Mouse (Mus musculus) lung, postnatal 0 days (tissue): Measurements from ENCODE around the gene Grid2ip. TPM values are rescaled to one million over a fixed set of nuclear protein-coding genes. Genes with fewer than 3 reads are reported as not detected.
A peak's percentile ranks its signal among the peaks of the same experiment; 100 is the strongest.
"Not testable (repeated sequence)": the region's sequence is repeated elsewhere in the genome, so short reads cannot be mapped to it uniquely, and the experiment has no call there.

Experiments
- ATAC-seq: fragments of 200-750 bp; cut with Nextera tagmentation; 2 replicates; pipeline ENCODE4 v1.8.0; 2017; ENCODE audit warnings: moderate library complexity
- DNase-seq: peaks from one replicate; pipeline ENCODE4 v3.0.0-alpha.2; 2016; ENCODE audit warnings: low spot score
- H3K27ac ChIP-seq: fragments of 300-500 bp; sonication (generic); 2 replicates; pipeline ENCODE4 v1.5.1; 2014; ENCODE audit warnings: antibody characterized with exemption, mild to moderate bottlenecking, low read length, mixed read lengths
- H3K27me3 ChIP-seq: fragments of 300-500 bp; sonication (generic); replicated peaks from 2 replicates; pipeline ENCODE4 v1.6.1; 2014; ENCODE audit warnings: low read length, mixed read lengths; ENCODE audit not compliant: insufficient read depth
- H3K36me3 ChIP-seq: fragments of 300-500 bp; sonication (generic); 2 replicates; pipeline ENCODE4 v1.6.1; 2014; ENCODE audit warnings: low read length, mixed read lengths; ENCODE audit not compliant: insufficient read depth
- H3K4me1 ChIP-seq: fragments of 300-500 bp; sonication (generic); 2 replicates; pipeline ENCODE4 v1.6.1; 2014; ENCODE audit warnings: antibody characterized with exemption, low read depth, low read length, mixed read lengths; ENCODE audit not compliant: insufficient read depth
- H3K4me2 ChIP-seq: fragments of 300-500 bp; sonication (generic); replicated peaks from 2 replicates; pipeline ENCODE4 v1.6.1; 2014; ENCODE audit warnings: low read depth, mild to moderate bottlenecking, low read length, moderate library complexity, mixed read lengths
- H3K4me3 ChIP-seq: fragments of 300-500 bp; sonication (generic); 2 replicates; pipeline ENCODE4 v1.5.1; 2014; ENCODE audit warnings: low read depth, low read length
- H3K9ac ChIP-seq: fragments of 300-500 bp; sonication (generic); replicated peaks from 2 replicates; pipeline ENCODE4 v1.6.1; 2014; ENCODE audit warnings: low read depth, mild to moderate bottlenecking
- H3K9me3 ChIP-seq: fragments of 300-500 bp; sonication (generic); 2 replicates; pipeline ENCODE4 v1.6.1; 2016; ENCODE audit warnings: low read length, mixed read lengths
- CTCF ChIP-seq: IDR thresholded peaks from 2 replicates; pipeline ENCODE4 v1.5.1; 2016; ENCODE audit warnings: antibody characterized with exemption, mild to moderate bottlenecking
- EP300 ChIP-seq: IDR thresholded peaks from 2 replicates; pipeline ENCODE4 v1.6.1; 2016; ENCODE audit warnings: antibody characterized with exemption, mild to moderate bottlenecking, control low read depth
- WGBS: fragments of 180-500 bp; shearing (Covaris S2); extraction: QIAGEN DNeasy Blood & Tissue Kit; methylation state at CpG from one replicate; pipeline ENCODE4 v1.1.7; 2014; 5-methylcytosine and 5-hydroxymethylcytosine counted together
- polyA plus RNA-seq: library from polyadenylated mRNA; unstranded; fragments of >200 nt; fragmentation: Nextera tagmentation; extraction: Ambion mirVana; gene quantifications from 2 replicates; pipeline ENCODE4 v1.2.1, GENCODE M21; 2015

Grid2ip gene
- polyA plus RNA-seq, 1 experiment from 2014 or later, result not detected

GRCm38 (mm10) chr5:143371146-143371510, 14.0 kb downstream of the Grid2ip start:
- DNase-seq (no peak), ATAC-seq (no peak)
- Histone ChIP-seq H3K4me1 (no peaks in the 10 kb centered on the region), H3K9me3 (no peaks in the 10 kb centered on the region), H3K27ac (no peak overlapping the region), H3K4me3 (no peak overlapping the region), H3K9ac (no peak overlapping the region), H3K36me3 (no peaks in the 10 kb centered on the region), H3K27me3 (peaks cover 32% of the 10 kb centered on the region), H3K4me2 (no peak overlapping the region)
- TF ChIP-seq EP300, result no peak
- no peak for TF ChIP-seq CTCF
- WGBS, result 64% methylated on average over 4 of the region's 4 CpGs

- ATAC-seq (no peak), DNase-seq (peak; percentile 18)
- H3K4me3 ChIP-seq, result peak overlapping the region; percentile 14; the same call in 1 of the 2 replicates
- TF ChIP-seq CTCF, result peak; percentile 60
- TF ChIP-seq EP300, result no peak
- peak overlapping the region; percentile 49 for H3K4me2 ChIP-seq
- WGBS, result under 1% methylated on average over 35 of the region's 35 CpGs
- no peak overlapping the region for H3K27ac ChIP-seq
- no peaks in the 10 kb centered on the region for H3K4me1 ChIP-seq
- no peaks in the 10 kb centered on the region for H3K9me3 ChIP-seq
- peaks cover 32% of the 10 kb centered on the region for H3K27me3 ChIP-seq
- H3K36me3 ChIP-seq, result no peaks in the 10 kb centered on the region
- H3K9ac ChIP-seq, result no peak overlapping the region
Observed at GRCm38 (mm10) chr5:143372818-143373217, 15.7 kb downstream of the Grid2ip start.

- Histone ChIP-seq H3K9ac (no peak overlapping the region), H3K9me3 (no peaks in the 10 kb centered on the region), H3K27ac (no peak overlapping the region), H3K36me3 (no peaks in the 10 kb centered on the region), H3K4me1 (no peaks in the 10 kb centered on the region), H3K4me3 (peak overlapping the region; percentile 12; the same call in 1 of the 2 replicates), H3K4me2 (peak overlapping the region; percentile 46), H3K27me3 (peaks cover 23% of the 10 kb centered on the region)
- DNase-seq (peak; percentile 50), ATAC-seq (peak; percentile 64)
- 6% methylated on average over 21 of the region's 21 CpGs for WGBS
- TF ChIP-seq CTCF, result peak; percentile 81
- TF ChIP-seq EP300, result no peak
Observed at GRCm38 (mm10) chr5:143375242-143375641, 18.1 kb downstream of the Grid2ip start.

GRCm38 (mm10) chr5:143376156-143376555, 19.0 kb downstream of the Grid2ip start:
- no peak overlapping the region for H3K27ac ChIP-seq
- no peaks in the 10 kb centered on the region for H3K4me1 ChIP-seq
- 82% methylated on average over 4 of the region's 4 CpGs for WGBS
- no peak overlapping the region for H3K4me2 ChIP-seq
- DNase-seq, result no peak
- H3K36me3 ChIP-seq, result no peaks in the 10 kb centered on the region
- no peak overlapping the region for H3K9ac ChIP-seq
- peak; percentile 32 for TF ChIP-seq CTCF
- TF ChIP-seq EP300, result no peak
- H3K4me3 ChIP-seq, result no peak overlapping the region
- H3K27me3 ChIP-seq, result peaks cover 15% of the 10 kb centered on the region
- H3K9me3 ChIP-seq, result no peaks in the 10 kb centered on the region
- no peak for ATAC-seq

- Histone ChIP-seq H3K36me3 (no peaks in the 10 kb centered on the region), H3K4me3 (peak overlapping the region; percentile 26), H3K27me3 (no peaks in the 10 kb centered on the region), H3K9ac (no peak overlapping the region), H3K27ac (no peak overlapping the region), H3K4me2 (peak overlapping the region; percentile 54), H3K4me1 (no peaks in the 10 kb centered on the region), H3K9me3 (no peaks in the 10 kb centered on the region)
- peak; percentile 49 for DNase-seq
- TF ChIP-seq EP300, result no peak
- TF ChIP-seq CTCF, result 0 out of 2 replicates have a peak, but pooled peaks have one; percentile 25
- WGBS, result 9% methylated on average over 38 of the region's 39 CpGs
- ATAC-seq, result peak; percentile 90
Observed at GRCm38 (mm10) chr5:143386797-143387621, 29.9 kb downstream of the Grid2ip start.

GRCm38 (mm10) chr5:143394184-143394583, 37.0 kb downstream of the Grid2ip start:
- ATAC-seq (no peak), DNase-seq (no peak)
- H3K36me3 ChIP-seq, result no peaks in the 10 kb centered on the region
- H3K4me3 ChIP-seq, result no peak overlapping the region
- no peak overlapping the region for H3K9ac ChIP-seq
- H3K27ac ChIP-seq, result no peak overlapping the region
- H3K4me2 ChIP-seq, result no peak overlapping the region
- no peaks in the 10 kb centered on the region for H3K27me3 ChIP-seq
- WGBS, result 80% methylated on average over 7 of the region's 7 CpGs
- no peaks in the 10 kb centered on the region for H3K9me3 ChIP-seq
- TF ChIP-seq CTCF (peak; percentile 29), EP300 (no peak)
- no peaks in the 10 kb centered on the region for H3K4me1 ChIP-seq

- not testable (repeated sequence) for H3K36me3 ChIP-seq, H3K27ac ChIP-seq, H3K4me3 ChIP-seq, H3K9ac ChIP-seq, ATAC-seq, H3K4me1 ChIP-seq, DNase-seq, H3K9me3 ChIP-seq, H3K27me3 ChIP-seq, H3K4me2 ChIP-seq
- 88% methylated on average over 2 of the region's 2 CpGs for WGBS
Observed at GRCm38 (mm10) chr5:143394966-143395365, 37.8 kb downstream of the Grid2ip start.
